Mouse (Mus musculus) mouse embryonic stem cell (cell line): Measurements from ENCODE around the gene Hip1.
"Not testable (repeated sequence)": the region's sequence is repeated elsewhere in the genome, so short reads cannot be mapped to it uniquely, and the experiment has no call there.

ENCODE experiments used
- in situ Hi-C, 2 experiments: fragments of 300-500 bp; cut with MboI; formaldehyde crosslinking; loops; 1 replicate in 1 of 2; 3 replicates in 1 of 2; pipeline ENCODE4 v1.14.3; 2019 to 2020; ENCODE audit warnings: low sequenced_read_pairs in 2 of 2, low pct_unique_long_range_greater_than_20kb in 1 of 2, mixed read lengths in 1 of 2; ENCODE audit not compliant: unreplicated experiment in 1 of 2

Hip1 gene

GRCm38 (mm10) chr5:135400244-135400643, 144.7 kb downstream of the Hip1 start:
- in situ Hi-C loops: loop anchor here (5.0 to 25.0 kb wide), 3 partner anchors 92 to 362 kb away; no protein-coding TSS in a partner anchor

GRCm38 (mm10) chr5:135399382-135399781, 145.5 kb downstream of the Hip1 start:
- in situ Hi-C loops: no loop called here

- in situ Hi-C loops: no loop called here
These were observed 149.1 kb downstream of the Hip1 start for GRCm38 (mm10) chr5:135395826-135396225.

- in situ Hi-C loops: no loop called here
These were observed 150.7 kb downstream of the Hip1 start, which contains the start of gene Pom121 for GRCm38 (mm10) chr5:135394004-135394823. Gene Pom121 (minus strand): TSS chr5:135394546.

GRCm38 (mm10) chr5:135383771-135384170, 161.1 kb downstream of the Hip1 start:
- in situ Hi-C loops: no loop called here

GRCm38 (mm10) chr5:135382746-135383145, 162.2 kb downstream of the Hip1 start:
- in situ Hi-C loops: no loop called here

GRCm38 (mm10) chr5:135381356-135381925, 163.5 kb downstream of the Hip1 start:
- in situ Hi-C loops: no loop called here

GRCm38 (mm10) chr5:135380681-135381080, 164.2 kb downstream of the Hip1 start:
- in situ Hi-C loops: no loop called here

GRCm38 (mm10) chr5:135376341-135376740, 168.6 kb downstream of the Hip1 start:
- in situ Hi-C loops: no loop called here

- in situ Hi-C loops: no loop called here
These were observed 169.8 kb downstream of the Hip1 start for GRCm38 (mm10) chr5:135375167-135375566.

- in situ Hi-C loops: no loop called here
These were observed 171.3 kb downstream of the Hip1 start for GRCm38 (mm10) chr5:135373601-135374000.

- in situ Hi-C loops: no loop called here
These were observed 173.7 kb downstream of the Hip1 start for GRCm38 (mm10) chr5:135371195-135371594.

- in situ Hi-C loops: no loop called here
These were observed 174.9 kb downstream of the Hip1 start, which contains the start of gene Nsun5 for GRCm38 (mm10) chr5:135369787-135370654. Gene Nsun5 (plus strand): TSS chr5:135369953.

GRCm38 (mm10) chr5:135369196-135369595, 175.7 kb downstream of the Hip1 start:
- in situ Hi-C loops: not testable (repeated sequence)

- in situ Hi-C loops: no loop called here
These were observed 176.6 kb downstream of the Hip1 start for GRCm38 (mm10) chr5:135368312-135368711.

GRCm38 (mm10) chr5:135367841-135368240, 177.1 kb downstream of the Hip1 start:
- in situ Hi-C loops: no loop called here

- in situ Hi-C loops: no loop called here
These were observed 181.4 kb downstream of the Hip1 start for GRCm38 (mm10) chr5:135363540-135363939.

GRCm38 (mm10) chr5:135362572-135362971, 182.3 kb downstream of the Hip1 start:
- in situ Hi-C loops: no loop called here

- in situ Hi-C loops: no loop called here
These were observed 185.1 kb downstream of the Hip1 start for GRCm38 (mm10) chr5:135359772-135360171.
